Comparison of ENCODE assay signal across 12 mouse cellular contexts in genomic region chr6:114354635-114355034, GRCm38 (mm10). TPM values are rescaled to one million over a fixed set of nuclear protein-coding genes. Genes with fewer than 3 reads are reported as not detected.
"Had no signal": no experiment of that assay in that cellular context is flagged by ENCODE, and none has a peak within 500 bp of the region (broad histone marks: within the 10 kb centered on the region; RNA-seq: fewer than 3 reads in every experiment).

No protein-coding gene starts in this region.

- H3K36me3 ChIP-seq: intestine, embryonic 15.5 days; limb, embryonic 12.5 days; liver, embryonic 13.5 days; lung, embryonic 15.5 days; midbrain, embryonic 13.5 days; neural tube, embryonic 15.5 days had no signal

- H3K27me3 ChIP-seq: intestine, embryonic 15.5 days; limb, embryonic 12.5 days; liver, embryonic 13.5 days; lung, embryonic 15.5 days; neural tube, embryonic 15.5 days had no signal

- H3K4me3 ChIP-seq: intestine, embryonic 15.5 days; layer of hippocampus, adult 2 months; limb, embryonic 12.5 days; liver, embryonic 13.5 days; lung, embryonic 15.5 days; midbrain, embryonic 13.5 days; neural tube, embryonic 15.5 days had no signal

- H3K4me2 ChIP-seq: intestine, embryonic 15.5 days; limb, embryonic 12.5 days; liver, embryonic 13.5 days; lung, embryonic 15.5 days; midbrain, embryonic 13.5 days; neural tube, embryonic 15.5 days had no signal

- H3K9ac ChIP-seq: intestine, embryonic 15.5 days; limb, embryonic 12.5 days; liver, embryonic 13.5 days; liver, postnatal 0 days; lung, embryonic 15.5 days; midbrain, embryonic 13.5 days; neural tube, embryonic 15.5 days had no signal

- H3K4me1 ChIP-seq: limb, embryonic 12.5 days; liver, embryonic 13.5 days had no signal

- ATAC-seq: intestine, embryonic 15.5 days; liver, postnatal 0 days; midbrain, embryonic 13.5 days had no signal

- DNase-seq: kidney, adult 2 months; liver; liver, embryonic 13.5 days; liver, postnatal 0 days; lung, postnatal 14 days; thymus, postnatal 4 days had no signal

- H3K9me3 ChIP-seq: intestine, embryonic 15.5 days; limb, embryonic 12.5 days; liver, embryonic 13.5 days; lung, embryonic 15.5 days; midbrain, embryonic 13.5 days; neural tube, embryonic 15.5 days had no signal

- H3K27ac ChIP-seq: intestine, embryonic 15.5 days; layer of hippocampus, adult 2 months; limb, embryonic 12.5 days; liver, embryonic 13.5 days; lung, embryonic 15.5 days; midbrain, embryonic 13.5 days; neural tube, embryonic 15.5 days had no signal

RNA-seq across cellular contexts. Expression of gene Hrh1, which starts 43.1 kb away (rescaled TPM):
- polyA plus RNA-seq: liver, embryonic 13.5 days; liver, postnatal 0 days had no signal
